Mouse (Mus musculus): Measurements from ENCODE around the gene Adh7.
A peak's percentile ranks its signal among the peaks of the same experiment; 100 is the strongest.

- TF ChIP-seq CTCF (IDR thresholded peaks at IDR 0.05; ENCODE audit: borderline replicate concordance, insufficient read depth, low read length): peak; percentile 41; the same call in 1 of the 2 replicates
- TF ChIP-seq POLR2A (IDR thresholded peaks at IDR 0.05; ENCODE audit: low read depth, low read length): no peak
Observed at GRCm38 (mm10) chr3:138222952-138223351, 5.4 kb downstream of the Adh7 start.

Measured in embryonic fibroblast, embryonic 13.5 days (primary cell).